Mouse (Mus musculus): Measurements from ENCODE around the gene Sema3c. TPM values are rescaled to one million over a fixed set of nuclear protein-coding genes. Genes with fewer than 3 reads are reported as not detected.

Gene Sema3c
- polyA plus RNA-seq, 1 experiment from 2014 or later, result 30.5 TPM

DNA sequence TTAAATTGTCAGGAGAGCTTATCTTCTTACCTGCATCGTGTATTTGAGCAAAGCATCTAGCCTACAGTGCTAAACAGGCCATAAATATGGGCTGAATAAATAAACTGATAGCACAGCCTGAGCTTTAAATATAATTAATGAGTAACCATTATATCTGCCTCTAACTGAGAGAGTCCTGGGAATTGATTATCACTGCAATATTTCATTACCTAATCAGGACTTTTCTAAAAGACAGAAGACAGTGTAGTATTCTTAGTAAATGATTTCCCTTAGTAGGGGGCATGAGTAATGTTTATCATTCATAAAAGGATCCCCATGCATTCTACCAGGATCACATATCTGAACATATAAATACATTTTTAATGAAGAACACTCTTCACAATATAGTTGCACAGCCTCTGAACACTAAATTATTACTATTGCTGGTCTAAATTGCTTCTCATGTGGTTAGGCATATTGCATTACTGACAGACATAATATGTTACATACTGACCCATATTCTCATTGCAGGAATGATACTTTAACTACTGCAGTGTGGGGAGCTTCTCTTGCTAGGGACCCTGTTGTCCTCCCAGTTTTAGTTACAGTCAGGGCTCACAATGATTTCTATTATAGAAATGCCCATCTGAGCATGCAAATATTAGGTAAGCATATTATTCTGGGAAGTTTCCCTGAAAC lies 74.9 kb downstream of the Sema3c start:
- ATAC-seq (ENCODE audit: low FRiP score), result peak; percentile 84

GRCm38 (mm10) chr5:17661223-17661622 lies 87.1 kb downstream of the Sema3c start:
- no peak overlapping the region for H3K9ac ChIP-seq (replicated peaks)
- ATAC-seq (ENCODE audit: low FRiP score), result no peak
- H3K4me2 ChIP-seq, result no peak overlapping the region
- H3K36me3 ChIP-seq, result no peaks in the 10 kb centered on the region
- H3K4me3 ChIP-seq (replicated peaks), result no peak overlapping the region
- 77% methylated on average over 3 of the region's 3 CpGs for WGBS
- H3K27ac ChIP-seq (replicated peaks), result no peak overlapping the region
- H3K4me1 ChIP-seq, result no peaks in the 10 kb centered on the region
- no peaks in the 10 kb centered on the region for H3K27me3 ChIP-seq (replicated peaks)
- H3K9me3 ChIP-seq (replicated peaks), result no peaks in the 10 kb centered on the region

More for the DNA sequence above, 74.9 kb downstream of the Sema3c start:
- no peak overlapping the region for H3K9ac ChIP-seq (replicated peaks)
- 0 out of 2 replicates have a peak overlapping the region, but pooled peaks have one; percentile 34 for H3K27ac ChIP-seq (replicated peaks)
- no peaks in the 10 kb centered on the region for H3K36me3 ChIP-seq
- peaks cover 5% of the 10 kb centered on the region; the same call in 1 of the 2 replicates for H3K4me1 ChIP-seq
- H3K27me3 ChIP-seq (replicated peaks), result no peaks in the 10 kb centered on the region
- no peak overlapping the region for H3K4me2 ChIP-seq
- no peaks in the 10 kb centered on the region for H3K9me3 ChIP-seq (replicated peaks)
- 0% methylated on average over 1 of the region's 1 CpGs for WGBS
- H3K4me3 ChIP-seq (replicated peaks), result no peak overlapping the region

DNA sequence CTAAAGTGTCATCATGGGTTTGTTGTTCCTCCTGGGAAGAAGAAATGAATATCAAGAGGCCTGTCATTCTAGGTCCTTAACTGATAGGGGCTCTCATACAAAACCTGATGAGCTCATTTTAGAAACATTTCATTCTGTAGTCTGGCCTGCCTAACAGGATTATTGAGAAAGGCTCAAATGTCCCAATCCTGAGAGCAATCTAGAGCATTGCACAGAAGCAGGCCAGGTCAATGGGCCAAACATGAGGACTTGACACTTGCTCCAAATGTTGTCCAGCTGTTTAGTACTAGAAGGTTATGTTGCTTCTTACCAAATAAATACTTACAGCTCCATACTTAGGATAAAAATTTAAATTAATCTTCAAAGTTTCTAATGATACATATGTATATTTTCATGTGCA lies 97.3 kb downstream of the Sema3c start:
- H3K4me1 ChIP-seq, result no peaks in the 10 kb centered on the region
- no peak for ATAC-seq (ENCODE audit: low FRiP score)
- no peak overlapping the region for H3K27ac ChIP-seq (replicated peaks)
- no peak overlapping the region for H3K4me3 ChIP-seq (replicated peaks)
- no peaks in the 10 kb centered on the region for H3K27me3 ChIP-seq (replicated peaks)
- H3K36me3 ChIP-seq, result 0 out of 2 replicates have a peak, but pooled peaks cover 3% of the 10 kb centered on the region
- no peak overlapping the region for H3K9ac ChIP-seq (replicated peaks)
- no peaks in the 10 kb centered on the region for H3K9me3 ChIP-seq (replicated peaks)
- no peak overlapping the region for H3K4me2 ChIP-seq

GRCm38 (mm10) chr5:17680862-17681261 lies 106.8 kb downstream of the Sema3c start:
- Histone ChIP-seq H3K4me2 (no peak overlapping the region), H3K9ac (replicated peaks) (no peak overlapping the region), H3K27me3 (replicated peaks) (no peaks in the 10 kb centered on the region), H3K9me3 (replicated peaks) (no peaks in the 10 kb centered on the region), H3K36me3 (no peaks in the 10 kb centered on the region), H3K27ac (replicated peaks) (no peak overlapping the region), H3K4me3 (replicated peaks) (no peak overlapping the region), H3K4me1 (no peaks in the 10 kb centered on the region)
- ATAC-seq (ENCODE audit: low FRiP score), result no peak
- WGBS, result 95% methylated on average over 2 of the region's 2 CpGs

- no peaks in the 10 kb centered on the region for H3K9me3 ChIP-seq (replicated peaks)
- no peak overlapping the region for H3K27ac ChIP-seq (replicated peaks)
- H3K4me1 ChIP-seq, result no peaks in the 10 kb centered on the region
- H3K27me3 ChIP-seq (replicated peaks), result no peaks in the 10 kb centered on the region
- H3K4me2 ChIP-seq, result no peak overlapping the region
- WGBS, result 63% methylated on average over 2 of the region's 2 CpGs
- no peak for ATAC-seq (ENCODE audit: low FRiP score)
- no peaks in the 10 kb centered on the region for H3K36me3 ChIP-seq
- H3K9ac ChIP-seq (replicated peaks), result no peak overlapping the region
- no peak overlapping the region for H3K4me3 ChIP-seq (replicated peaks)
Observed at GRCm38 (mm10) chr5:17689121-17689520, 115.0 kb downstream of the Sema3c start.

DNA sequence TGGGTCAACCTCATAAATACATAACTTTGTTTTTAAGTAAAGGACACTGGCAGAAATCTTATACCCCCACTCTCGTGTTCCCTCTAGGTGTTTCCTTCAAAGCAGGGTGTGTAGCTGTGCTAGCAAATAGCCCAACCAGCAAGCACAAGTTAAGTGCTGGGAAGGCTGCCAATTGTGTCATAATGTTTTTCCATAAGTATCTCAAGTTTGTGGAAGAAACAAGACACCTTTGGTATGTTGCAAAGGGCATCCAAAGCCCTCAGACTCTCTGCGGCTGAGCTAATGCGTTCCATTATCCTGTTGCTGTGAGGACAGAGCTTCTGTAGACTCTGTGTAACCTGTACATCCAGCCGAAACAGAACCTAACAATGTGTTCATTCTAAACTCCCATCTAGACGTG lies 115.5 kb downstream of the Sema3c start:
- Histone ChIP-seq H3K9me3 (replicated peaks) (no peaks in the 10 kb centered on the region), H3K4me1 (no peaks in the 10 kb centered on the region), H3K9ac (replicated peaks) (no peak overlapping the region), H3K4me3 (replicated peaks) (no peak overlapping the region), H3K4me2 (no peak overlapping the region), H3K27me3 (replicated peaks) (no peaks in the 10 kb centered on the region), H3K27ac (replicated peaks) (no peak overlapping the region), H3K36me3 (no peaks in the 10 kb centered on the region)
- WGBS, result 82% methylated on average over 5 of the region's 5 CpGs
- no peak for ATAC-seq (ENCODE audit: low FRiP score)

GRCm38 (mm10) chr5:17695366-17695765 lies 121.3 kb downstream of the Sema3c start:
- Histone ChIP-seq H3K4me1 (no peaks in the 10 kb centered on the region), H3K36me3 (no peaks in the 10 kb centered on the region), H3K27me3 (replicated peaks) (no peaks in the 10 kb centered on the region), H3K9me3 (replicated peaks) (no peaks in the 10 kb centered on the region), H3K27ac (replicated peaks) (no peak overlapping the region), H3K9ac (replicated peaks) (no peak overlapping the region), H3K4me2 (no peak overlapping the region), H3K4me3 (replicated peaks) (no peak overlapping the region)
- 78% methylated on average over 2 of the region's 2 CpGs for WGBS
- ATAC-seq (ENCODE audit: low FRiP score), result no peak

DNA sequence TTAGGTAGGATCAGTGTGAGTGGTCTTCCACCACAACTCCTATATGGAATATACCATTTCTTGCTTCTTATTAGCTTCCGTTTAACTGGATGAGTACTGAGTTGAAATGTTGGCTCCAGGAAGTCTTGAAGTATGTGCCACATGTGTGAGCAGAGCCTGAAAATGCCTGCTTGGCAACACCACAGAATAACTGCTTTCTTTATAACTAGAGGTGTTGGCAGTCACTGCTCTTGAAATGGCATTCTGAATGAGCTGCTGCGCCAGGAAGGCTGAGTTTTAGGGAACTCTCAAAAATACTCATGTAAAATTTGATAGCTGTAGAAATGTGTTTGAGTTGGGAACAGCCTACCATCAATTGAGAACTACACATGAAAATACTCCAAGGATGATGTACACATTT lies 124.8 kb downstream of the Sema3c start:
- no peak overlapping the region for H3K9ac ChIP-seq (replicated peaks)
- 89% methylated on average over 2 of the region's 2 CpGs for WGBS

GRCm38 (mm10) chr5:17704160-17704559 lies 130.1 kb downstream of the Sema3c start:
- ATAC-seq (ENCODE audit: low FRiP score), result no peak
- WGBS, result 57% methylated on average over 3 of the region's 3 CpGs
- no peaks in the 10 kb centered on the region for H3K9me3 ChIP-seq (replicated peaks)

More for the DNA sequence above, 124.8 kb downstream of the Sema3c start:
- Histone ChIP-seq H3K4me1 (no peaks in the 10 kb centered on the region), H3K9me3 (replicated peaks) (no peaks in the 10 kb centered on the region), H3K27me3 (replicated peaks) (no peaks in the 10 kb centered on the region), H3K4me3 (replicated peaks) (no peak overlapping the region), H3K4me2 (no peak overlapping the region), H3K36me3 (no peaks in the 10 kb centered on the region), H3K27ac (replicated peaks) (no peak overlapping the region)
- ATAC-seq (ENCODE audit: low FRiP score), result no peak

GRCm38 (mm10) chr5:17707086-17707485 lies 133.0 kb downstream of the Sema3c start:
- Histone ChIP-seq H3K9me3 (replicated peaks) (no peaks in the 10 kb centered on the region), H3K4me1 (peaks cover under 1% of the 10 kb centered on the region; the same call in 1 of the 2 replicates), H3K9ac (replicated peaks) (no peak overlapping the region), H3K36me3 (no peaks in the 10 kb centered on the region), H3K27me3 (replicated peaks) (no peaks in the 10 kb centered on the region), H3K4me3 (replicated peaks) (no peak overlapping the region), H3K27ac (replicated peaks) (no peak overlapping the region), H3K4me2 (no peak overlapping the region)
- WGBS, result 29% methylated on average over 3 of the region's 3 CpGs
- ATAC-seq (ENCODE audit: low FRiP score), result no peak

More at GRCm38 (mm10) chr5:17704160-17704559, 130.1 kb downstream of the Sema3c start:
- H3K27me3 ChIP-seq (replicated peaks), result no peaks in the 10 kb centered on the region
- no peak overlapping the region for H3K4me2 ChIP-seq
- no peak overlapping the region for H3K27ac ChIP-seq (replicated peaks)
- no peaks in the 10 kb centered on the region for H3K36me3 ChIP-seq
- H3K4me1 ChIP-seq, result no peaks in the 10 kb centered on the region
- H3K4me3 ChIP-seq (replicated peaks), result no peak overlapping the region
- H3K9ac ChIP-seq (replicated peaks), result no peak overlapping the region

DNA sequence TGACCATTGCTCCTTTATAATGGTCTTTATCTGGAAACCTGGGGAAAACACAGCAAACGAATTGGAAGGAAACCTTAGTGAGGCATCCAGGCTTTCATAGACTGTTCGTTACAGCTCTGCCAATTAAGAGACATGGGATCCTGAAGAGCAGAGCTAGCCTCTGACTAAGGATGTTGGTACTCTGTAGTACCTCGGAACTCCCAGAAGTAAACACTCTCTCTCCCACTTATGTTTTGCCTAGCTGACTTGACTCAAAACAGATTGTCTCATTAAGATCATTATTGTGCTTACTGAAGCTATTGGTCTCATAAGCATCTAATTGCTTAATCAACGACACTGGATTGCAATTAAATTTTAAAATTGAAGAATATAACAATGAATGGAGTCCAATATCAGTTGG lies 138.3 kb downstream of the Sema3c start:
- H3K9ac ChIP-seq (replicated peaks), result no peak overlapping the region
- H3K4me3 ChIP-seq (replicated peaks), result no peak overlapping the region
- H3K4me1 ChIP-seq, result peaks cover 2% of the 10 kb centered on the region; the same call in 1 of the 2 replicates
- no peak overlapping the region for H3K27ac ChIP-seq (replicated peaks)
- peak; percentile 75 for ATAC-seq (ENCODE audit: low FRiP score)
- H3K9me3 ChIP-seq (replicated peaks), result no peaks in the 10 kb centered on the region
- no peaks in the 10 kb centered on the region for H3K36me3 ChIP-seq
- no peak overlapping the region for H3K4me2 ChIP-seq
- WGBS, result 53% methylated on average over 4 of the region's 4 CpGs
- no peaks in the 10 kb centered on the region for H3K27me3 ChIP-seq (replicated peaks)

- H3K4me3 ChIP-seq (replicated peaks), result no peak overlapping the region
- H3K27ac ChIP-seq (replicated peaks), result no peak overlapping the region
- 37% methylated on average over 1 of the region's 1 CpGs for WGBS
- H3K9ac ChIP-seq (replicated peaks), result no peak overlapping the region
- H3K4me2 ChIP-seq, result no peak overlapping the region
- no peaks in the 10 kb centered on the region for H3K36me3 ChIP-seq
- no peaks in the 10 kb centered on the region for H3K9me3 ChIP-seq (replicated peaks)
- H3K27me3 ChIP-seq (replicated peaks), result no peaks in the 10 kb centered on the region
- ATAC-seq (ENCODE audit: low FRiP score), result no peak
- H3K4me1 ChIP-seq, result peaks cover 2% of the 10 kb centered on the region; the same call in 1 of the 2 replicates
Observed at GRCm38 (mm10) chr5:17715206-17715605, 141.1 kb downstream of the Sema3c start.
